Mouse (Mus musculus) ES-E14 (cell line): ENCODE data around the gene Xpa. TPM values are rescaled to one million over a fixed set of nuclear protein-coding genes. Genes with fewer than 3 reads are reported as not detected.

ENCODE experiments used
- DNase-seq: peaks from one replicate; pipeline ENCODE4 v3.0.0-alpha.2; 2013; ENCODE audit warnings: low read depth, low spot score
- H3K27ac ChIP-seq: 2 replicates; pipeline ENCODE4 v1.5.1; 2012; ENCODE audit warnings: low read depth, mild to moderate bottlenecking, low read length, moderate library complexity, mixed read lengths; ENCODE audit not compliant: poor library complexity, insufficient read depth, severe bottlenecking
- H3K36me3 ChIP-seq: 2 replicates; pipeline ENCODE4 v1.6.1; 2012; ENCODE audit warnings: mild to moderate bottlenecking, low read length, moderate library complexity, mixed read lengths; ENCODE audit not compliant: control insufficient read depth, poor library complexity, insufficient read depth, severe bottlenecking
- H3K4me1 ChIP-seq, 2 experiments: fragments of 150-350 bp in 1 of 2; sonication (generic) in 1 of 2; 2 replicates each; pipeline ENCODE4 v1.6.1; 2012; ENCODE audit warnings: low read length in 2 of 2, mild to moderate bottlenecking in 1 of 2, mixed read lengths in 1 of 2; ENCODE audit not compliant: control insufficient read depth in 2 of 2, insufficient read depth in 2 of 2, poor library complexity in 1 of 2
- H3K4me3 ChIP-seq, 2 experiments: fragments of 150-350 bp in 1 of 2; sonication (generic) in 1 of 2; 2 replicates each; pipeline ENCODE4 v1.5.1; 2012; ENCODE audit warnings: low read length in 2 of 2, low read depth in 1 of 2, mild to moderate bottlenecking in 1 of 2, mixed read lengths in 1 of 2; ENCODE audit not compliant: insufficient read depth in 1 of 2, poor library complexity in 1 of 2, severe bottlenecking in 1 of 2
- H3K9ac ChIP-seq: 2 replicates; pipeline ENCODE4 v1.6.1; 2012; ENCODE audit warnings: low read depth, mild to moderate bottlenecking, low read length, mixed read lengths; ENCODE audit not compliant: poor library complexity, insufficient read depth, severe bottlenecking
- H3K9me3 ChIP-seq: fragments of 150-350 bp; sonication (generic); 2 replicates; pipeline ENCODE4 v1.6.1; 2012; ENCODE audit warnings: low read depth, mild to moderate bottlenecking, low read length; ENCODE audit not compliant: control insufficient read depth, insufficient read depth
- CHD2 ChIP-seq: IDR thresholded peaks from 2 replicates; pipeline ENCODE4 v1.6.1; 2014; ENCODE audit warnings: mild to moderate bottlenecking, low read depth, low read length, inconsistent platforms
- HCFC1 ChIP-seq: IDR thresholded peaks from 2 replicates; pipeline ENCODE4 v1.6.1; 2012; ENCODE audit warnings: low read length, inconsistent platforms, borderline replicate concordance; ENCODE audit not compliant: insufficient read depth
- MAFK ChIP-seq: IDR thresholded peaks from 2 replicates; pipeline ENCODE4 v1.6.1; 2014; ENCODE audit warnings: mild to moderate bottlenecking, low read depth, low read length, inconsistent platforms; ENCODE audit not compliant: insufficient read depth
- ZC3H11A ChIP-seq: IDR thresholded peaks from 2 replicates; pipeline ENCODE4 v1.6.1; 2012; ENCODE audit warnings: low read depth, mild to moderate bottlenecking, inconsistent platforms, low read length, borderline replicate concordance
- ZNF384 ChIP-seq: IDR thresholded peaks from 2 replicates; pipeline ENCODE4 v1.6.1; 2012; ENCODE audit warnings: low read depth, low read length, inconsistent platforms
- in situ Hi-C, 2 experiments: fragments of 600-800 bp; cut with MboI; formaldehyde crosslinking; loops; one replicate each; pipeline ENCODE4 v1.15.1; 2025; ENCODE audit warnings: low sequenced_read_pairs in 2 of 2, inconsistent platforms in 1 of 2; ENCODE audit not compliant: unreplicated experiment in 2 of 2
- total RNA-seq: library from RNA; depleted of rRNA; stranded (reverse); fragments of 300-350 nt; gene quantifications from 2 replicates; pipeline ENCODE4 v1.2.3, GENCODE M21; 2012

Xpa gene
- total RNA-seq, 1 experiment = 10.5 TPM

GRCm38 (mm10) chr4:46177496-46177895 is 18.6 kb downstream of the Xpa start:
- Histone ChIP-seq H3K4me3 (no peak overlapping the region), H3K36me3 (peaks cover 30% of the 10 kb centered on the region), H3K27ac (no peak overlapping the region), H3K9ac (no peak overlapping the region), H3K4me1 (peaks cover 0 to 10% of the 10 kb centered on the region in 2 experiments; a peak in 1 of 4 replicates), H3K9me3 (no peaks in the 10 kb centered on the region)
- in situ Hi-C loops = no loop called here
- DNase-seq = no peak
- TF ChIP-seq CHD2 (no peak), ZC3H11A (no peak), ZNF384 (no peak), HCFC1 (no peak), MAFK (no peak)

GRCm38 (mm10) chr4:46177018-46177417 is 19.1 kb downstream of the Xpa start:
- H3K9ac ChIP-seq = no peak overlapping the region
- TF ChIP-seq CHD2 (no peak), HCFC1 (no peak), MAFK (no peak), ZC3H11A (no peak), ZNF384 (no peak)
- H3K4me3 ChIP-seq = no peak overlapping the region
- in situ Hi-C loops = no loop called here
- peaks cover 28% of the 10 kb centered on the region for H3K36me3 ChIP-seq
- H3K9me3 ChIP-seq = no peaks in the 10 kb centered on the region
- no peak for DNase-seq
- no peak overlapping the region for H3K27ac ChIP-seq
- peaks cover 0 to 7% of the 10 kb centered on the region in 2 experiments; a peak in 1 of 4 replicates for H3K4me1 ChIP-seq

GRCm38 (mm10) chr4:46176313-46176712 is 19.8 kb downstream of the Xpa start:
- TF ChIP-seq HCFC1 (no peak), ZC3H11A (no peak), ZNF384 (no peak), CHD2 (no peak), MAFK (no peak)
- DNase-seq = peak; percentile 13
- in situ Hi-C loops = no loop called here
- Histone ChIP-seq H3K9me3 (no peaks in the 10 kb centered on the region), H3K36me3 (peaks cover 32% of the 10 kb centered on the region), H3K27ac (no peak overlapping the region), H3K9ac (no peak overlapping the region), H3K4me1 (peaks cover 0 to 4% of the 10 kb centered on the region in 2 experiments; a peak in 1 of 4 replicates), H3K4me3 (no peak overlapping the region)

GRCm38 (mm10) chr4:46171761-46172160 is 24.4 kb downstream of the Xpa start:
- no peak overlapping the region for H3K27ac ChIP-seq
- H3K4me3 ChIP-seq = no peak overlapping the region
- H3K36me3 ChIP-seq = peaks cover 52% of the 10 kb centered on the region
- no peak overlapping the region for H3K9ac ChIP-seq
- DNase-seq = no peak
- H3K4me1 ChIP-seq = no peaks in the 10 kb centered on the region
- H3K9me3 ChIP-seq = no peaks in the 10 kb centered on the region
- in situ Hi-C loops = no loop called here
- no peak for TF ChIP-seq ZC3H11A
- TF ChIP-seq CHD2 = no peak
- TF ChIP-seq HCFC1 = no peak
- TF ChIP-seq ZNF384 = no peak

- Histone ChIP-seq H3K9ac (no peak overlapping the region), H3K36me3 (peaks cover 46% of the 10 kb centered on the region), H3K4me3 (no peak overlapping the region), H3K27ac (no peak overlapping the region), H3K9me3 (no peaks in the 10 kb centered on the region), H3K4me1 (no peaks in the 10 kb centered on the region)
- DNase-seq = no peak
- TF ChIP-seq MAFK = no peak
- no peak for TF ChIP-seq CHD2
- TF ChIP-seq ZNF384 = no peak
- no peak for TF ChIP-seq HCFC1
- no peak for TF ChIP-seq ZC3H11A
- in situ Hi-C loops = no loop called here
These were observed 30.3 kb downstream of the Xpa start for GRCm38 (mm10) chr4:46165831-46166230.
